Mouse (Mus musculus): Measurements from ENCODE around the gene Lcor.

Lcor gene

DNA sequence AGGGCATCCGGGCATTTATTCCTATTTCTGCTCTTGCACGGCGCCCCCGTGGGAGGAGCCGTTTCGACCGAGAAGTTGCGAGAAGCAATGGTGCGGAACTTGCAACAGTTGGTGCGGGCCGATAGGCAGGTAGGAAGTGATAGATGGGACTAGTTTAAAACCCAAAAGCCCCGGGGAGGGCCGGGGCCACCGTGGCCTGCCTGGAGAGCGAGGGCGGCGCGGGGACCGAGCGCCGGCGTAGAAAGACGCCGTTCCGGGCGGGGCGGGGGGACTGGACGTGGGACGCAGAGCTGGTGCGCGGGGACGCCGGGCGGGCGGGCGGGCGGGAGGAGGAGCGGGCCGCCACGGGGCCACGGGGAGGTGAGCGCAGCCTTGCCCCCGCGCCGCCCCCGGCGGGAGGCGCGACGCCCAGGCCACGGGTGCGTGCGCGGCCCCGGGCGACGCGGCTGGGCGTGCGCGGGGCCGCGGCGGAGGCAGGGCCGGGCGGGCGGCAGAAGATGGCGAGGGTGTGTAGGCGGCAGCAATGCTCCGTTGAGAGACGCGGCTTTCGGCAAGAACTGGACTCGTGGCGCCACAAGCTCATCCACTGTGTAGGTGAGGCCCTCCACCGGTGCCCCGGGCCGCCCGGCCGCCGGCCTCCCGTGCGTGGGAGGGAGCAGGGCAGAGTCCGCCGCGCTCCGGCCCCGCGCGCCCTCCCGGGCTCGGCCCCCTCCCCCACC, at the start of gene Lcor:
Gene Lcor (plus strand): TSS at position 448 of the 719 bp plus-strand sequence.
- DNase-seq = peak; percentile 86

DNA sequence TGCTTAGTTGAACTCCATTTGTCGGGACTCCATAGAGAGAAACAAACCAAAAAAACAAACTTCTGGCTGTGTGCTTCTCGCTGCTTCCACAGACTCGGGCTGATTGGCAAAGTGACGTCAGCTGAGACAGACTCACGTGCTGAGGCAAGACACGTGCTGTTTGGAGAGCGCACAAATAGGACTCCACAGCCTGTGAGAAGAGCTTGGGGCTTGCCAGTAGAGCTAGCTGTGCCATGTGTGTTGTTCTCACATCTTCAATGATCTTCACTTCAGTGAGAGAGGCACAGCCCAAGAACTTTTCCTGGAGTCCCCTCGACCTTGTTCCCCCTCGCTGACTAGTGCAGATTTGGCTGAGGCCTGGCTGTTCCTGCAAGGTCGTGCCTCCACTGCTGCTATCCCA, 47.1 kb upstream of the Lcor start:
- DNase-seq = no peak

- no peak for DNase-seq
These were observed 46.0 kb upstream of the Lcor start for GRCm38 (mm10) chr19:41436461-41436860.

GRCm38 (mm10) chr19:41438953-41439352, 43.5 kb upstream of the Lcor start:
- no peak for DNase-seq

- DNase-seq = no peak
These were observed 41.0 kb upstream of the Lcor start for GRCm38 (mm10) chr19:41441446-41441845.

- DNase-seq = no peak
These were observed 40.4 kb upstream of the Lcor start for GRCm38 (mm10) chr19:41441911-41442607.

DNA sequence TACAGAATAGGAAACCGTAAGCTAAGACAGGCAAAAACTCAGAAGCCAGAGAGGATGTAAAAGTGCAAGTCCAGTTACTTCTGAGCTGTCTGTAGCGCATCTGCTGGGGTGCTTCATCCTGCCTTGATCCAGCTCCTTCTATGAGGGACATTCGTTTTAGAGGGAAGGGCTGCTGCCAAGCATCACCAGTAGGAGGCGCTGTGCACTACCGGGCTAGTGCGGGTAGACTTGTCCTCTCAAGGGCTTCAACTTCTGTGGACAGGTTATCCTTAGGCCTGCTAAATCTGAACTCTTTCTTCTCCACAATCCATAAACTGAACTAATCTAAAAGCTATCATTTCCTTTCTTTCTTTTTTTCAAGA, 39.8 kb upstream of the Lcor start:
- peak; percentile 32 for DNase-seq

DNA sequence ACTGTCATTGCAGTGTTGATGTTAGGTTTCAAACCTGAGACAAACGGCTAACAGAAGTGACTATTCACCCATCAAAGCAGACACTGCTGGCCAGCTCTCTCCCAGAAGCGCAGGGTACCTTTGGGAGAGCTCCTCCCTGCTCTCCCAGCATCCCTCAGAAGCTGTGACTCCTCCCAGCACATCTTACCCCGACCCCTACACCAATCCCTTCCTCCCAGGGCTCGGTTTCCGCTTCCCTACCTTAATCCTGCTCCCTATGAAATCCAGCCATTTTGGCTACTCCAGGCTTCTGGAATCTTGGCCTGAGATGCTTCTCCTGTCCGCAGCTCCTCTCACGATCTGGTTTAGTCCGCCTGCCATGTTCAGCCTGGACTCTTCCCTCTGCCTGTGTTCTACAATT, 37.9 kb upstream of the Lcor start:
- DNase-seq = no peak

GRCm38 (mm10) chr19:41445013-41445610, 37.3 kb upstream of the Lcor start:
- no peak for DNase-seq

GRCm38 (mm10) chr19:41445723-41446122, 36.7 kb upstream of the Lcor start:
- DNase-seq = no peak

DNA sequence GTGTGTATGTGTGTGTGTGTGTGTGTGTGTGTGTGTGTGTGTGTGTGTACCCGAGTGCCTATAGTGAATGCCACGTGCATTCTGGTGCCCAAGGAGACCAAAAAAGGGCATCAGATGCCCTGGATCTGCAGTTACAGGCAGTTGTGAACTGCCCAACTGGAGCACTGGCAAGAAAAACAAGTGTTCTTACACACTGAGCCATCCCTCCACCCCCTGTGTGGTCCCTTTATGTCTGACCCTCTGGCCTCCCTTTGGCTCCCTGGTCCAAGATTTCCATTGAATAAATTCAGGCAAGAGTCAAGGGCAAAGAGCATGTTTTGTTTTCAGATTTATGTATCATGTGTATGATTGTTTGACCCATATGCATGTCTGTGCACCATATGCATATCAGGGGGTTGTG, 35.3 kb upstream of the Lcor start:
- no peak for DNase-seq

DNA sequence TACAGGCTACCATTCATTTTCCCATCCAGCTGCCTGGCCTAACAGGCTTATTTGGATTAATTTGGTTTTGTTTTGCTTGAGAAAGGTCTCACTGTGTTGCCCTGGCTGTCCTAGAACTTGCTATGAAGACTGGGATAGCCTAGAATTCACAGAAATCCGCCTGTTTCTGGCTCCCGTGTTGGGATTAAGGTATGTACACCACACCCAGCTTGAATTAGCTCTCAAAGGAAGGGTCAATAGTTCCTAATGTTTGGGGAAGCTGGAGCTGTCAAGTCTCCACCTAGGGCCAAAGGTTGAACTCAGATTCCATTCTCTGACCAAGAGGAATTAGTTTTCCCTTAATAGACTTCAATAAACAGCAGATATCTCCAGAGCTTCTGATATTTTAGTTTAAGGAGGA, 34.7 kb upstream of the Lcor start:
- DNase-seq = no peak

DNA sequence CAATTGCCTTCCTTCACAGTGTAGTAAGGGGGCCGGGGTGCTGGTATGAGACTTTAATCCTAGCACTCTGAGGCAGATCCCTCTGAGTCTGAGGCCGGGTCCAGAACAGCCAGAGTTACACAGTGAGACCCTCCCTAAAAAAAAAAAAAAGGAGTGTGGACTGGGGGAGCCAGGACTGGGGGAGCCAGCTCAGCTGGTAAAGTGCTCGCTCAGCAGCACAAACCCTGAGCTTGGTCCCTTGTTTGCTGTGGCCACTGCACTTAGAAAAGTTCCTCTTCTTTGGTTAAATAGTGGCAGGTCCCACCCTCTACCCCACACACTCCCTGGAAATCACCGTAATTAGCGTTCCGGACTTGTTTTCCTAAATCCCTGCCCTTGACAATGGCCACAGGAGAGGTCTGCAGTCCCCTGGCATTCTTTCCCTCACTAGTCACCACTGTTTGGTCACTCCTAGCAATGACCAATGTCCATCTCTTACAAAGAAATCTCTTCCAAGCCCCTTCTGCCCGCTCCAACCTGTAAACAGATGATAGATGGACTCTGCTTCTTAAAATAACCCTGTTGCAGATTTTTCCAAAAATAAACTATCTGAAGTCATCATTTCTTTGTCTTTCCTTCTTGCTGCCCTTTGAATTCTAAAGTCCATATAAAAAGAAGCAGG, 32.9 kb upstream of the Lcor start:
- DNase-seq = no peak

GRCm38 (mm10) chr19:41452166-41452565, 30.3 kb upstream of the Lcor start:
- DNase-seq = no peak

DNA sequence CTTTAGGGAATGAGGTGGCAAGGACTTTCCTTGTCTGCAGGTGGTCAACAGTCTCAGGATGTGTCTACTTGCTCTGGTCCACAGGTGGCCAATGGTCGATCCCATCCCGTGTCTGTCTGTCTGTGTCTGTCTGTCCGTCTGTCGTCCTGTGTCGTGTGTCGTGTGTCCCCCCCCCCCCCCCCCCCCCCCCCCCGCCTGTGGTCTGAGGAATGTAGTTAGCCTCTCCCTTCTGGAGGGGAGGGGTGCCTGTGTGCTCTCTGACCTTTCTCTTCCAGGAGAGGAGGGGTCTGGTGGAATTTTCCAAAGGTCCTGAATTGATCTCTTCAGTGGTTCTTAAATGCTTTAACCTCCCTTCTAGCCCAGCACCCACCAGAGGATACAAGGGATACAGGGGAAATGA, 27.8 kb upstream of the Lcor start:
- no peak for DNase-seq

DNA sequence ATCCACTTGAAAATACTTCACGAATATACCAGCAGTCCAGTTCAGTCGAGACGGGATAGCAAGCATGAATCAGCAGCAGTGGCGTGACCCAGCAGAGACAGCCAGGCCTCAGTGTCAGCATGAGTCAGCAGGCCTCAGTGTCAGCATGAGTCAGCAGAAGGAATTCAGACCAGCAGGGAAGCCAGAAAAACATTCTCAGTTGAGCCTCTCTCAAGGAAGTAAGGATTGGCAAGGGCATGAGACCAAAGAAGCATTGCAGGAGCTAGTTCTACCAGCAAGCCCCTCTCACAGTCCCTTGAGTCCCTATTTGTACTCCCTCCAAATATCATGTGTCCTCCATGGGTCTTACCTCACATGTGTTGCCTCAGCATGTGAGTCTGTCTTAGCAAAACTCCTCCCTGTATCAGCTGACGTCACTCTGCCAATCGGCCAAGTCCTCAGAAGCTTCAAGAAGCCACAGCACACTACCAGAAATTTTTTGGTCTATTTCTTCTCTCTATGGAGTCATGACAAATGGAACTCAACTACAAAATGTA, 27.3 kb upstream of the Lcor start:
- peak; percentile 59 for DNase-seq

DNA sequence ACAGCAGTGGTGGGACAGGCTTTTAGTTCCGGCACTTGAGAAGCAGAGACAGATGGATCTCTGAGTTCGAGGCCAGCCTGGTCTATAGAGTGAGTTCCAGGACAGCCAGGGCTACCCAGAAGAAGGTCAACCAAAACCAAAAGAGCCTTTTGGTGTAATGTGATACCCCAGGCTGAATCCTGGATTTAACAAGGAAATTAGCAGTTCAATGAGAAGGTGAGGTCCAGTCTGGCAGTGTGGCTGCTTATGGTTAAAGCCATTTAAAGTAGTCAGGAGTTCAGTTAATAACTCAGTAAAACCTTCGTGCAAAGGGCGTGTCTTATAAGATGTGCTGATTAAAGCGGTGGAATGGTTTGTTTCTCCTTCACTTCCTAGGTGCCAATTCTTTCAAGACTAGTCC, 25.3 kb upstream of the Lcor start:
- no peak for DNase-seq

DNA sequence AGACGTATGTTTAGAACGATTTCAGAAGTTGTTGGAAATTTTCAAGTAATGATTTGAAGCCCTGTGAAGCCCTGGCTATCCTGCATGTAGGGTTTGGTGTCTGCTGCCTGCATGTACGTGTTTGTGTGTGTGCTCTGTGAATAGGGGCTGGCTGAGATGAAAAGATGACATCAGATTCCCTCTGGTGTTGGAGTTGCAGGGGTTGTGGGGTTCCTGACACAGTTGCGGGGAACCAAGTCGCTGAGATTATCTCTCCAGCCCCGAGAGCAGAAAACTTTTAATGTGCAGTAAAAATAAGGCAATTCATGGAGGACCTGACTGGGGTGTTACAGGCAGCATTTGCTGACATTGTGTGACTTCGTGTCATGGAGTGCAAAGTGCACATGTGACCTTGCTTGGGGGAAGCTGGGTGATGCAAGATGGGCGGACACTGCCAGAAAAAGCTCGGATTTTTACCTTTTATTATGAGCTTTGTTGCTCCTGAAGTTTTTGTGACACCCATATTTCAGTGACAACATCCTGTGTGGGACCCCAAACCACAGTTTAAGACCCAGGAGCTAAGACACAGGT, 20.2 kb upstream of the Lcor start:
- DNase-seq = no peak

GRCm38 (mm10) chr19:41463841-41464240, 18.6 kb upstream of the Lcor start:
- DNase-seq = no peak

GRCm38 (mm10) chr19:41466475-41466874, 16.0 kb upstream of the Lcor start:
- DNase-seq = no peak

DNA sequence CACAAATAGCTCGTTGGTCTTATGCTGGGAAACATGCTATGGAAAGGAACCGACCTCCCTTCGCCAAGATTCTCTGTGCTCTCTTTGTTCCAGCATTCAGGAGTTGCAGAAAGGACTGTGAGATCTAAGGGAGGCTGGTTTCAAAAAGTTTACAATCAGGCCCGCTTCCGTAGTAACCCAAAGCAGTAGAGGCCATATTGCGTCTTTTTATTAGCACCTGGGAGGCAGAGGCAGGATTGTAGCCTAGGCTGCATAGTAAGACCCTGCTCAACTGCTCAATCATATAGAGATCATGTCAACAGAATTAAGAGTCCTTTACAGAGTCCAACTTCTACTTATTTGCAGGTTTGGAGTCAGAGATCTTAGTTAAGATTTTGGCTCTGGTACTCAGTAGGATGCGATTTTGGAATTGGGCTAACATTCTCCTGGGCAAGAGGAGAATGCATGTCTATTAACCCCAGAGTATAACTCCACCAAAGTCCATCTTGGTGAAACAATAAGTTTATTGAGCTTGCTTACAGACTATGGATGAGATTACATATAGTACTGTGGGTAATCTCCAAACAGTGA, 8.8 kb upstream of the Lcor start:
- DNase-seq = no peak

DNA sequence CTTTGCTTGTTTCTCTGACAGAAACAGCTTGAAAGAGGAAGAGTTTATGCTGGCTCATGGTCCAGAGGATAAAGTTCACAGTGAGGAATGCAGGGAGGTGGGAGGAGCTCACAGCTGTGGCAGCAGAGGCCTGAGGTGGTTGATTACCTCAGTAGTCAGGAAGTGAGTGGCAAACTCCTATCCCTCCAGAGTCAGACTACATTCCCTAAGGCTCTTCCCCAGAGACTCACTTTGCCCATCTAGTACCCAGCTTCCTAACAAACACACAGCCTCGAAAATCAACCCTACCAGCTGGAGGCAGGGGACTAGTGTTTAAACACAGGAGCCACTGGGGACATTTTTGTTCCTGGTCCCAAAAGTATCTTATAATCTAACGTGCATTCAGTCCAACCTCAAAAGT, 7.5 kb upstream of the Lcor start:
- peak; percentile 79 for DNase-seq

Data from kidney, adult 11 months (tissue).